ENCODE assay signal across 26 mouse cellular contexts in genomic region chr12:52402711-52403110, GRCm38 (mm10).
A peak's percentile ranks its signal among the peaks of the same experiment; 100 is the strongest.
DNase-seq lines count a peak whose midpoint lies in the region; TF ChIP-seq lines count a peak whose summit lies in the region.
"Had no signal": no experiment of that assay in that cellular context is flagged by ENCODE, and none has a peak within 500 bp of the region (broad histone marks: within the 10 kb centered on the region; RNA-seq: fewer than 3 reads in every experiment).

No protein-coding gene starts in this region.

- peak; percentile 41 for DNase-seq in heart, adult 11 months
- DNase-seq in heart, postnatal 14 days, result no peak
- peak; percentile 66 for DNase-seq in kidney, adult 2 months
- no peak for DNase-seq in kidney, postnatal 25 days
- peak; percentile 1 for DNase-seq in kidney, postnatal 10 days
- no peak for DNase-seq in kidney, postnatal 4 days
- DNase-seq in 416B (ENCODE audit: low read depth) (peak; percentile 37), adipocyte (ENCODE audit: low spot score) (no peak)
- DNase-seq: adrenal gland, adult 2 months; adrenal gland, postnatal 10 days; adrenal gland, postnatal 25 days; B cell, adult 2 months; cerebellum, adult 11 months; cerebellum, adult 18-20 months; cerebellum, adult 8-10 months; cerebellum, adult 9-11 months; cerebellum, postnatal 14 days; cerebellum, postnatal 36 days; embryo, embryonic 11 days had no signal

- 86% methylated on average over 4 of the region's 4 CpGs for WGBS in kidney, adult 2 months

- intact Hi-C loops in heart, postnatal 14 days (cut with DNase I), result no loop called here

- no peak for TF ChIP-seq CTCF in kidney, adult 2 months (conservative IDR thresholded peaks at IDR 0.05; ENCODE audit: insufficient read depth, insufficient read length, low read depth, low read length)

- no peaks in the 10 kb centered on the region for H3K4me1 ChIP-seq in kidney, adult 2 months (ENCODE audit: control insufficient read depth, insufficient read depth, low read length)
- H3K4me1 ChIP-seq: embryonic facial prominence, embryonic 15.5 days had no signal

- H3K36me3 ChIP-seq in kidney, adult 2 months (ENCODE audit: control insufficient read depth, insufficient read depth, low read length), result no peaks in the 10 kb centered on the region
- H3K36me3 ChIP-seq: embryonic facial prominence, embryonic 13.5 days; embryonic facial prominence, embryonic 15.5 days; forebrain, embryonic 10.5 days; G1E had no signal

- TF ChIP-seq POLR2A in kidney, adult 2 months (IDR thresholded peaks at IDR 0.05; ENCODE audit: low read depth, low read length), result no peak

- H3K27ac ChIP-seq in kidney, adult 2 months (ENCODE audit: insufficient read depth, low read depth, low read length), result no peak overlapping the region
- H3K27ac ChIP-seq: embryonic facial prominence, embryonic 13.5 days; embryonic facial prominence, embryonic 15.5 days; forebrain, embryonic 10.5 days had no signal

- no peak overlapping the region for H3K4me3 ChIP-seq in kidney, adult 2 months (ENCODE audit: insufficient read depth, low read depth, low read length)
- H3K4me3 ChIP-seq: embryonic facial prominence, embryonic 13.5 days; embryonic facial prominence, embryonic 15.5 days; erythroblast, embryonic 14.5 days; forebrain, embryonic 10.5 days had no signal

- H3K27me3 ChIP-seq in kidney, adult 2 months (replicated peaks; ENCODE audit: control insufficient read depth, insufficient read depth, low read length), result no peaks in the 10 kb centered on the region
- H3K27me3 ChIP-seq: CH12.LX; embryonic facial prominence, embryonic 13.5 days; embryonic facial prominence, embryonic 15.5 days; Patski had no signal

Comparison
In these comparisons a context has a peak if more than half of its experiments do, and no peak if none do; other contexts are left out.
1. DNase-seq: peak in heart, adult 11 months (single experiment), kidney, adult 2 months (single experiment), kidney, postnatal 10 days (single experiment) and 416B (single experiment); none in heart, postnatal 14 days (0 of 2), kidney, postnatal 25 days (0 of 2), kidney, postnatal 4 days (0 of 2) and adipocyte (single experiment).